Mouse (Mus musculus) lung, postnatal 0 days (tissue): ENCODE results near the gene Taf12. TPM values are rescaled to one million over a fixed set of nuclear protein-coding genes. Genes with fewer than 3 reads are reported as not detected.

Source experiments
- ATAC-seq: fragments of 200-750 bp; cut with Nextera tagmentation; 2 replicates; pipeline ENCODE4 v1.8.0; 2017; ENCODE audit warnings: moderate library complexity
- DNase-seq: peaks from one replicate; pipeline ENCODE4 v3.0.0-alpha.2; 2016; ENCODE audit warnings: low spot score
- H3K27ac ChIP-seq: fragments of 300-500 bp; sonication (generic); 2 replicates; pipeline ENCODE4 v1.5.1; 2014; ENCODE audit warnings: antibody characterized with exemption, mild to moderate bottlenecking, low read length, mixed read lengths
- H3K27me3 ChIP-seq: fragments of 300-500 bp; sonication (generic); replicated peaks from 2 replicates; pipeline ENCODE4 v1.6.1; 2014; ENCODE audit warnings: low read length, mixed read lengths; ENCODE audit not compliant: insufficient read depth
- H3K36me3 ChIP-seq: fragments of 300-500 bp; sonication (generic); 2 replicates; pipeline ENCODE4 v1.6.1; 2014; ENCODE audit warnings: low read length, mixed read lengths; ENCODE audit not compliant: insufficient read depth
- H3K4me1 ChIP-seq: fragments of 300-500 bp; sonication (generic); 2 replicates; pipeline ENCODE4 v1.6.1; 2014; ENCODE audit warnings: antibody characterized with exemption, low read depth, low read length, mixed read lengths; ENCODE audit not compliant: insufficient read depth
- H3K4me2 ChIP-seq: fragments of 300-500 bp; sonication (generic); replicated peaks from 2 replicates; pipeline ENCODE4 v1.6.1; 2014; ENCODE audit warnings: low read depth, mild to moderate bottlenecking, low read length, moderate library complexity, mixed read lengths
- H3K4me3 ChIP-seq: fragments of 300-500 bp; sonication (generic); 2 replicates; pipeline ENCODE4 v1.5.1; 2014; ENCODE audit warnings: low read depth, low read length
- H3K9ac ChIP-seq: fragments of 300-500 bp; sonication (generic); replicated peaks from 2 replicates; pipeline ENCODE4 v1.6.1; 2014; ENCODE audit warnings: low read depth, mild to moderate bottlenecking
- H3K9me3 ChIP-seq: fragments of 300-500 bp; sonication (generic); 2 replicates; pipeline ENCODE4 v1.6.1; 2016; ENCODE audit warnings: low read length, mixed read lengths
- CTCF ChIP-seq: IDR thresholded peaks from 2 replicates; pipeline ENCODE4 v1.5.1; 2016; ENCODE audit warnings: antibody characterized with exemption, mild to moderate bottlenecking
- EP300 ChIP-seq: IDR thresholded peaks from 2 replicates; pipeline ENCODE4 v1.6.1; 2016; ENCODE audit warnings: antibody characterized with exemption, mild to moderate bottlenecking, control low read depth
- WGBS: fragments of 180-500 bp; shearing (Covaris S2); extraction: QIAGEN DNeasy Blood & Tissue Kit; methylation state at CpG from one replicate; pipeline ENCODE4 v1.1.7; 2014; 5-methylcytosine and 5-hydroxymethylcytosine counted together
- polyA plus RNA-seq: library from polyadenylated mRNA; unstranded; fragments of >200 nt; fragmentation: Nextera tagmentation; extraction: Ambion mirVana; gene quantifications from 2 replicates; pipeline ENCODE4 v1.2.1, GENCODE M21; 2015

Taf12 gene
- polyA plus RNA-seq, 1 experiment from 2014 or later, result 32.1 TPM

DNA sequence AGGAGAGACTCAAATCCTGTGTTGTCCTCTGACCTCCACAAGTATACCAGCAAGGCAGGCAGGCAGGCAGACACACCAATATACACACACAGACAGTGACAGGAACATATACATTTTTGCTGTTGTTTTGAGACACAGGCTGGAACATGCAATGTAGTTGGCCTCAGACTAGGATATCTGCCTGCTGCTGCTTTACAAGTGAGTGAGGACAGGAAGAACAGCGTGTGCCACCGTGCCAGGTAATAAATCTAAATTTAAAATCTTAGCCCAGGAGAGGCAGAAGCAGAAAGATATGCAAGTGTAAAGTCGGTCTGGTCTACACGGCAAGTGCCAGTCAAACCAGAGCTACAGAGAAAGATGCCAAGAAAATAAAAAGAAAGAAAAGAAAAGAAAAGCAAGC, 14.9 kb upstream of the Taf12 start:
- Histone ChIP-seq H3K9ac (peak overlapping the region; percentile 94; the same call in 1 of the 2 replicates), H3K9me3 (no peaks in the 10 kb centered on the region), H3K4me2 (no peak overlapping the region; the same call in 1 of the 2 replicates), H3K27ac (no peak overlapping the region), H3K27me3 (no peaks in the 10 kb centered on the region), H3K4me1 (peaks cover 11% of the 10 kb centered on the region; the same call in 1 of the 2 replicates), H3K4me3 (no peak overlapping the region), H3K36me3 (no peaks in the 10 kb centered on the region)
- DNase-seq (no peak), ATAC-seq (no peak)
- WGBS, result 64% methylated on average over 4 of the region's 4 CpGs
- TF ChIP-seq CTCF (no peak), EP300 (no peak)

GRCm38 (mm10) chr4:132260404-132261379, 13.5 kb upstream of the Taf12 start:
- no peaks in the 10 kb centered on the region for H3K9me3 ChIP-seq
- peak overlapping the region; percentile 94 for H3K9ac ChIP-seq
- TF ChIP-seq EP300 (no peak), CTCF (no peak)
- WGBS, result 4% methylated on average over 31 of the region's 64 CpGs
- H3K27ac ChIP-seq, result peak overlapping the region; percentile 96
- ATAC-seq (peak; percentile 95), DNase-seq (peak; percentile 81)
- H3K4me2 ChIP-seq, result peak overlapping the region; percentile 85
- peaks cover 11% of the 10 kb centered on the region; the same call in 1 of the 2 replicates for H3K4me1 ChIP-seq
- H3K27me3 ChIP-seq, result no peaks in the 10 kb centered on the region
- peak overlapping the region; percentile 76 for H3K4me3 ChIP-seq
- no peaks in the 10 kb centered on the region for H3K36me3 ChIP-seq

- H3K4me3 ChIP-seq, result peak within 1 kb of the TSS; percentile 76
- H3K9me3 ChIP-seq, result no peaks in the 10 kb centered on the region
- DNase-seq, result peak; percentile 89
- WGBS, result 12% methylated on average over 28 of the region's 49 CpGs
- no peak for TF ChIP-seq EP300
- no peak for TF ChIP-seq CTCF
- ATAC-seq, result peak; percentile 91
- H3K27ac ChIP-seq, result peak within 1 kb of the TSS; percentile 96
- H3K27me3 ChIP-seq, result no peaks in the 10 kb centered on the region
- no peaks in the 10 kb centered on the region for H3K36me3 ChIP-seq
- H3K9ac ChIP-seq, result peak within 1 kb of the TSS; percentile 94
- peaks cover 11% of the 10 kb centered on the region; the same call in 1 of the 2 replicates for H3K4me1 ChIP-seq
- peak within 1 kb of the TSS; percentile 85 for H3K4me2 ChIP-seq
Observed at GRCm38 (mm10) chr4:132261514-132262357, 12.4 kb upstream of the Taf12 start, which contains the start of gene Gmeb1. Gmeb1 (minus strand) TSS chr4:132261602.

- WGBS, result 56% methylated on average over 5 of the region's 5 CpGs
- no peaks in the 10 kb centered on the region for H3K36me3 ChIP-seq
- H3K4me2 ChIP-seq, result peak overlapping the region; percentile 85; the same call in 1 of the 2 replicates
- H3K27me3 ChIP-seq, result no peaks in the 10 kb centered on the region
- no peak for TF ChIP-seq EP300
- no peak for TF ChIP-seq CTCF
- no peak overlapping the region for H3K4me3 ChIP-seq
- peaks cover 11% of the 10 kb centered on the region; the same call in 1 of the 2 replicates for H3K4me1 ChIP-seq
- ATAC-seq (no peak), DNase-seq (no peak)
- H3K9ac ChIP-seq, result no peak overlapping the region; the same call in 1 of the 2 replicates
- H3K27ac ChIP-seq, result no peak overlapping the region; the same call in 1 of the 2 replicates
- H3K9me3 ChIP-seq, result no peaks in the 10 kb centered on the region
Observed at GRCm38 (mm10) chr4:132262358-132262616, 11.9 kb upstream of the Taf12 start.

DNA sequence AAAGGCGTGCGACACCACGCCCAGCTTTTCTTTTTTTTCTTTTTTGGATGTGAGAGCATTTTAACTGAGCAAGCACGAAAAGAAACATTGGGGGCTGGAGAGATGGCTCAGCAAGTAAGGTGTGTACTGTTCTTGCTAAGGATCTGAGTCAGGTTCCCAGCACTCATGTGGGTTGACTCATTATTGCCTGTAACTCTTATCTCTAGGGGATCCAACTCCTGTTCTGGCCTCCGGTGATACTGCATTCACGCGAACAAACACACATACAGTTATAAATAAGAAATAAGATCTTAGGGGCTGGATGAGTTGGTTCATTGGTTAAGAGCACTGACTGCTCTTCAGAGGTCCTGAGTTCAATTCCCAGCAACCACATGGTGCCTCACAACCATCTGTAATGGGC, 10.9 kb upstream of the Taf12 start:
- Histone ChIP-seq H3K4me1 (peaks cover 11% of the 10 kb centered on the region; the same call in 1 of the 2 replicates), H3K36me3 (no peaks in the 10 kb centered on the region), H3K27ac (no peak overlapping the region), H3K9ac (no peak overlapping the region), H3K27me3 (no peaks in the 10 kb centered on the region), H3K4me2 (no peak overlapping the region), H3K4me3 (no peak overlapping the region), H3K9me3 (no peaks in the 10 kb centered on the region)
- 94% methylated on average over 7 of the region's 7 CpGs for WGBS
- TF ChIP-seq EP300 (no peak), CTCF (no peak)
- DNase-seq (no peak), ATAC-seq (no peak)

GRCm38 (mm10) chr4:132266835-132267349, 7.3 kb upstream of the Taf12 start:
- Histone ChIP-seq H3K36me3 (no peaks in the 10 kb centered on the region), H3K27ac (no peak overlapping the region), H3K27me3 (no peaks in the 10 kb centered on the region), H3K9ac (no peak overlapping the region), H3K4me1 (peaks cover 3% of the 10 kb centered on the region; the same call in 1 of the 2 replicates), H3K9me3 (no peaks in the 10 kb centered on the region), H3K4me3 (no peak overlapping the region), H3K4me2 (no peak overlapping the region)
- TF ChIP-seq EP300 (no peak), CTCF (no peak)
- WGBS, result 73% methylated on average over 3 of the region's 3 CpGs
- ATAC-seq (no peak), DNase-seq (no peak)
